Mouse (Mus musculus): Measurements from ENCODE around the gene Gpr3.

The Gpr3 gene

DNA sequence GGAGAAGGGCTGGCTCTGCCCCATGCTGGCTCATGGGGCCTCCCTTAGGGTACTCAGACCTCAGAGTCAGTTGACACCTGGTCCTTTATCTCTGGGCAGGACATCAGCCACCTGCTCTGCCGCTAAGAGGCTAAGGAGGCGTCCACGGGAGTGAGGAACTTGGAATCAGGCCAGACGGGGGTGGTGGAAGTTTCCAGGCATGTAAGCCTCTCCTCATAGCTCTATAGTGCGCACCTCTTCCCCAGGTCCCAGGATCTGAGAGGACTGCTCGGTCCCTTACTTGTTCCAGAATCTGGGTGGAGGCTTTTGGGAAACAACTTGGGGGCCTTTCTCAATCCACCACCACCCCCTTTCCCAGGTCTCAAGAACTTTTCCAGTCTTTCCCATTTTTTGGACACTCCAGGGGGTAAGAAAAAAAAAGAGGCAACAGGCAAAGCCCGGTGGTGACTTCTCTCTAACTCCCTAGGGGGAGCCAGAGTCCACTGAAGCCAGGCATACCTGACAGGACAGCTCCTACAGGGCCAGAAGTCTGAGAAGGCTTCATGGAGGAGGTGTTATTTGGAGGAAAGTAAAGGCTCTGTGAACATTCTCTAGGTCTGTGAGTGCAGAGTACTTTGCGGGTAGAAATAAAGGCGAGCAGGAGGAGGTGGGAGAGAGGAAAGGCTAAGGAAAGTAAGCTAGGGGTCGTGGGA is 21.1 kb upstream of the Gpr3 start:
- DNase-seq = peak; percentile 56 to 61

DNA sequence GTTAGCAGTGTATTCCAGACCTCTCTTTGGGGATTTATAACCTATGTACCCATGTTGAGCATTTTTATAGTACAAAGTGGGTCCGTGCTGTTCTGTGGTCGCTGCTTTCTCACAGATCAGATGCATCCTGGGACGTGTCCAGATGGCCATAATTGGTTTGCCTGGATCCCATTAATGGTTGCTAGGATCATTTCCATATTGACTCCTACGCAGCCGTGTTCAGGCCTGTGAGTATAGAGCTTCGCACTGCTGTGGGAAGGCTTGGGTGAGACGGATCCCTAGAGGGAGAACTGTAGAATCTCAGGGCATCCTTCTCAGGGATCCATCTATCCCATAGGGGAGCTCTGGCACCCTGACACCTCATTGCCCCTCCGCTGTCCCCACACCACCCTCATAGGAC is 17.2 kb upstream of the Gpr3 start:
- DNase-seq = no peak

DNA sequence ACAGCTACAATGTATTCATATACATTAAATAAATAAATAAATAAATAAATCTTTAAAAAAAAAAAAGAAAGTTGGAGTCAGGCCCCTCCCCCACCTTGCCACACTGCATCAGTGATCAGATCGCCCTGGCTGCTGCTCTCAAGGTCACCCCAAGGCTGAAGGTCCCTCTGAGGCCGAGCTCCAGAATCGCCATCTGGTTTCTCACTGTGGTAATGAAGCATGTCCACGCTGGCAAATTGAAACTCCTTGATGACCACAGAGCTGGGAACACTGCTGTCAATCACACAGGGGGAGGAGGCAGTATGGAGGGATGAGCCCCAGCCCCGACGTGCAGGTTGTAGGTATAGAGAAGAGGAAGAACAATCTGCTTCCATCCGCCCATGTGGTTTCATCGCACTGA is 15.3 kb upstream of the Gpr3 start:
- no peak for DNase-seq

DNA sequence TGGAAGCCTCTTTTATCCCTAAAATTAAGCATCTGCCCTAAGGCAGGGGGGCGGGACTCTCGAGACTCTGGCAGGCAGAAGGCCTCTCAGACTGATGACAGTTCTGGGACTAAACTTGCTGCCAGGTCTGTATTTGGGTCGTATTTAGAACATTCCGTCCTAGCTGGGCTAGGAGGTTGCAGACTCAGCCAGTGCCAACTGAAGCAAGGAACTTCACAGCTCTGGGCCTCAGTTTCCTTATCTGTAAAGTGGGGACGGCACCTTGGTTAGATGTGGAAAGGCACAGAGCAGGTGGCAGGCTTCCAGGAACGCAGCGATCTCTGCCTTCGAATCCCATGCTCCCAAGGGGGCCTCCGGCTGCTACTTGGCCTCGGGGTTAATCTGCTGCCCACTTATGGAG is 13.7 kb upstream of the Gpr3 start:
- DNase-seq = no peak

DNA sequence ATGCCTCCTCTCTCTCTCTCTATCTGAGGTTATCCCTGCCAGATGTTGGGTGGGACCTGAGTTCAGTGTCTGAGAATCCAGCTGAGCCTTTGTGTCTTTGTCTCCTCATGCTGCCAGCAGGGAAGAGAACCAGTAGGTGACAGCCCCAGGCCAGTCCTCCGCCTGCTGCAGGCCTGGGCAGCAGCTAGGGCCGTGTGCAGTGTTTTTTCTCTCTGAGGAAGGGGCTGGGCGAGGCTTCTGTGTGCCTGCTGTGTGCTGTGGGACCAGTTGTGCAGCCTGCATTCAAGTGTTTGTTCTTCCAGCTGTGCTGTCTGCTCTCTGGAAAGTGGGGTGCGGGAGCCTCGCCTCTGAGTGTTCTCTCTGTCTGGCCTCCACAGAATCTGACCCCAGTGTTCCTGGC is 11.5 kb upstream of the Gpr3 start:
- DNase-seq = no peak

DNA sequence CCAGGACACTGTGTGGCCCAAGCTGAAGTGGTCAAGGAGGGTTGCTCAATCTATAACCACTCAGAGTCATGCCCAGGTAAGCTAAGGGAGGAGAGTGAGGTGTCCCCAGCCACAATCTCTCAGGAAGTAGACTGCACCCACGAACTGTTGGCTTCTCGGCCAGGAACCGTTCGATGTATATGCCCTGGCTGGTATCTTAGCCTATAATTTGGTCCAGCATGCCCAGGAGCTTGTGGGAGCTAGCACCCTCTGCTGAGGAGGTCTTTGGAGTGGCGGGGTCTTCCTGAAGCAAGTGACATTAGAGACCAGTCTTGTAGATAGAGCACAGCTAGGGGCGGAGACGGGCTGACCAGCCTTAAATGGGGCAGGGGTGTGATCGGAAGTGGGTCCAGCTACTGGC is 9.4 kb upstream of the Gpr3 start:
- no peak for DNase-seq

DNA sequence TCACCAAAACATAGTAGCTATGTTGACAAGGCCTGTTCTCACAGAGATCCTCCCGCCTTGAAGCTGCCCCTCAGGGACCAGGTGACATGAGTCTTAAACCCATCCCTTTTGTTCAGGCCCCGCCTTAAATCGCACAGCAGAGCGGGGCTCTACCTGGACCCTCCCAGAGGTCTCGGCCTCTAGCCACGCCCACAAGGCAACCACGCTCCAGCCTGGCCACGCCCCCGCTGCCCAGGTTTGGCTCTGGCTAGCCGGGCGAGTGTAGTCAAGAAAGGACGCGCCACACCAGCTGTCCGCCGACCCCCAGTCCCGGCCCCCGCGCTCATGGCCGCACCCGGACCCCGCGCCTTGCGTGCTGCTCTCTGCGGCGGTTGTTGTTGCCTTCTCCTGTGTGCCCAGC is 8.3 kb upstream of the Gpr3 start:
- DNase-seq = peak in 1 of 2 experiments; percentile 38

DNA sequence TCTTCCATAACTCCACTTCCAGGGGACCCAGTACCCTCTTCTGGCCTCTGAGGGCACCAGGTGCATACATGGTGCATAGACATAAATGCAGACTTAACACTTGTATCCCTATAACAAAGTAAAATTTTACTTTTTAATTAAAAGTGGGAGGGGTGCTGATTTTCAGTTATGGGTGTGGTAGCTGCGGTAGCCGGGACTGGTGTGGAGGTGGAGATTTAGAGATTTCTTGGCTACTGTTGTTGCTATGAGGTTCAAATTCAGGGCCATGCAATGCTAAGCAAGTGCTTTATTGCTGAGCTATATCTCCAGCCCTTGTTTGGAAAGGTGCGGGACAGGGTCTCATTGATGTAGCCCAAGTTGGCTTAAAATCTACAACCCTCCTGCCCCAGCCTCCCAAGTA is 6.4 kb upstream of the Gpr3 start:
- DNase-seq = no peak

DNA sequence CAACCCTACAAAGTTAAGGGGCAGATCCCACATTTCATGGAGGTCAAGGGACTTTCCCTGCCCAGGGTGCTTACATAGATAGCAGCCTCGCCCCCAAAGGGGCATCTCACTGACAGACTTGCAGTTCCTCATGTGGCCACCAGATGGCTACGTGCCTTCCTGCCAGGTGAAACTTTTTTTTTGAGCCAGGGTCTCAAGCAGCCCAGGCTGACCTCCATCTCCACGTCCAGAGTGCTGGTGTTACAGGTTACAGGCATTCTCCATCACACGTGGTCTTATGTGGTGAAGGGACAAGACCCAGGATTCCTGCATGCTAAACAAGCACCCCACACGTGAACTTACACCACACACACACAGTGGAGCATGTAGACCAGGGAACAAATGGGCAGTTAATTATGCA is 5.3 kb upstream of the Gpr3 start:
- peak; percentile 71 to 73 for DNase-seq

DNA sequence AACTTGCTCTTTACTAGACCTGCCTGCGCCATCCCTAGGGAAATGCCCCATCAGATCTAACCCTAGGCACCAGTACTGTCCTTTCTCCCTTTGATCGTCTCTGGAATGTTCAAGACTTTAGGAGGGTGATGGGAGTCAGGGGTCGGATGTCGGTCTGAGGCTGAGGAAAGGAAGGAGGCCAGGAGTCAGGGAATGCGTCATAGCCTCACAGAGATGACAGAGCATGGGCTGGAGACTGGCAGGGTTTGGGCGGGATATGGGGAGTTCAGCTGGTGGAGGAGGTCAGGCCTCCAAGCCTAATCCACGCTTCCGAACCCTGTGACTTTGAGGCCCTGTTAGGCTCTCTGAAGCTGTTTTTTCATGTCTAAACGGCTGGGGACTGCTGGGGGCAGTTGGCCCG is 1.3 kb upstream of the Gpr3 start:
- no peak for DNase-seq

DNA sequence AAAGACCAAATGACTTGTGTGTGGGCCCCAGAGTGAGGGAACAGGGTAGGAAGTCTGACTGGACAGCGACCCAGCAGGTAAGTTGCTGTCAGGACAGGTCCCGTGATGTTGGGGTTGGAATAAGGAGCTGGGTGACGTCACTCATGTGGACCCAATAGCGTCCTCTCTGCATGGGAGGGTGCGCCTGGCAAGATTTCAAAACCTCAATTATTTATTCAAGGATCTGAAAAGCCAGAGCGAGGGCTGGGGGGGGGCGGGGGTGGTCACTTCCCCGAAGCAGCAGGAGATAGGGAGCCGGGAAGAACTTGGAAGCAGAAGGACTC is 893 bp upstream of the Gpr3 start:
- no peak for DNase-seq

DNA sequence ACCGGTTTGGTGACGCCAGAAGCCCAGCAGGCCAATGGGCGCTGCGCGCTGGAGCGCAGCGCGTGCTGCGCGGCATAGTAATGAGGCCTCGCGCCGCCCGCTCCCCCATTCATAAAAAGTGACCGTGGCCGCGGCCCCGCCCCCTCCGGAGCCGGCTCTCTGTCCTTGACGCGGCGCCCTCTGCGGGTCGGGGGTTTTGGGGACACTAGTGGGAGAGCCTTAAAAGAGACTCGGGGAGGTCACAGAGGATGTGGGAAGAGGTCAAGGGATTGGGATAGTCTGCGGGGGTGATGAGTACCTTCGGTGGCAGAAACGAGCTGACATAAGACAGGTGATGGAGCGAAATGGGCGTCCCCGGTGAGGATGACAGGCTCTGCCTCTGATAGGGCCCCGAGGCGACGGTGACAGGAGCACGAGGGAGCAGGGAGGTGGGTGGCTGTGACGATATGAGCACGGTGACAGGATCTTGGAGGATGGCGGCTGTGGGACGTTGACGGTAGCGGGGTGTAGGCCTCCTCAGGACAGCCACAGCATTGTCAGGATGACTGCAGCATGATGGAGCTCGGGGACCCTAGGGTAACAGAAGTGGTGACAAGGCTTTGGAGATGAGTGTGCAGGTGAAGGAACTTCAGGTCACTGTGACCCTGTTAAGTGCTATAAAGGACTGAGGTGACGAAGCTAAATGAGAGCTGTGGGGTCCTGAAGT is 379 bp upstream of the Gpr3 start:
- DNase-seq = peak; percentile 55 to 64

DNA sequence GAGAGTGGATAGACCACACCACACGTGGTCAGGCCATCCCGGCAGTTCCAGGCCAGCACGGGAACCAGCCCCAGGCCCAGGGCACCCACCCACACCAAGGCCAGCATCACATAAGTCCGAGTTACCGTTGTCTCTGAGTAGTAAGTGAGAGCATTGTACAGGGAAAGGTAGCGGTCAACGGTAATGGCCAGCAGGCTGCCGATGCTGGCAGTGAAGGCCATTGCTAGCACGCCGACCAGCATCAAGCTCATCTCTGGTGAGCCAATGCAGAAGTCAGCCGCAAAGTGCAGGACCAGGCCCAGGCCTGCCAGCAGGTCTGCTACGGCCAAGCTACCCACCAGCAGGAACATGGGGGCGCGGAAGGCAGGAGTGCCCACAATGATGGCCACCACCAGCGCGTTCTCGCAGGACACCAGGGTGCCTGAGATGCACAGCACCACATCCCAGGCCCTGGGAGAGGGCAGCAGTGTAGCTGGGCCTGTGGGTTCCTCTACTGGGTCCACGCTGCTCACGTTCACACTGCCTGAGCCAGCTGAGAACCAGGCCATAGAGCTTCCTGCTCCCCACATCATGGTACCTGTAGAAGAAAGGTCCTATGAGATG is 1.4 kb downstream of the Gpr3 start:
- no peak for DNase-seq

DNA sequence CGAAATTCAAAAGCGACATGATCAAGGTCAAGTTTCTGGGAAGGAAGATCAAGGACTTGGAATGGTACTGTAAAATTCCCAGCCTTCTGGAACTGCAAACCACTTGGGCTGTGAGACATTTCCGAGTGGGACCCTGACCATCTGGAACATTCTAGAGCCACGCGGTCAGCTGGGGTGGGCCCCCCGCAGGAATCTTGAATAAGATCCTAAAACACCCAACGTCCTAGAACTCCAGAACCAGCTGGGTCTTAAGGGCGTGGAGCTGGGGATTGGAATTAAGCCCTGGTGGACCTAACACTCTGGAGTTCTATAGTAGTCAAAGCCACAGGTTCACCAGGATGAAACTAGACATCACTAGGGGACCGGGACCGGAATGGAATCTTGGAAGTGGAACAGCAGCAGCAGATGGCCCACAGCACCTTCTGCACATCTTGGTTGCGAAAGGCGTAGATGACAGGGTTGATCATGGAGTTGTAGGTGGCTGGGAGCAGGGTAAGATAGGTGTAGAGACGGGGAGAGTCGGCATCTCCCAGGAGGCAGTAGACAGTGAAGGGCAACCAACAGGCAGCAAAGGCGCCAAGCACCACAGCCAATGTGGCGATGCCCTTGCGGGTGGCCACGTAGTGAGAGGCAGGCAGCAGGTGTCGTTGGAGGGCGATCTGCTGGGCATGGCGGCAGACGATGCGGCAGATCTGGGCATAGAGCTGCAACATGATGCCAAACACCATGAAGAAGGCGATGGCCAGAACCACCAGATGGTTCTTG is 2.1 kb downstream of the Gpr3 start:
- DNase-seq = no peak

DNA sequence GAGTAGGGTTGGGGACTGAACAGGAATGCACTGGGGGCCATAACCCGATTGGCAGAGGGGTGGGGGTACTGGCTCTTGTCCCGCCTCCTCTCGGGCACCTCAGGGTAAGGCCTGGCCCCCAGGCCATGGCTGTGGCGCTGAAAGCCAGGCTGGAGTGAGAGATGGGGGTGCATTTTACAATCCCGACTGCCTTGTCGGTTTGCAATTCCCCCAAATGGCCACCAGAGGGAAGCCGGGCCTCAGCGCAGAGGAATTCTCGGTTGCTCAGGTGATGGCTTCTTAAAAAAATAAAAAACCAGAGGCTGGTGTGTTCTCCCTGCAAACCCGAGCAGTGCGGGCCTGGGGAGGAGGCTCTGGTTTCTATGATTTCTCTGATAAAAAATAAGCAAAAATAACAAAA is 3.0 kb downstream of the Gpr3 start:
- DNase-seq = peak; percentile 58 to 62

DNA sequence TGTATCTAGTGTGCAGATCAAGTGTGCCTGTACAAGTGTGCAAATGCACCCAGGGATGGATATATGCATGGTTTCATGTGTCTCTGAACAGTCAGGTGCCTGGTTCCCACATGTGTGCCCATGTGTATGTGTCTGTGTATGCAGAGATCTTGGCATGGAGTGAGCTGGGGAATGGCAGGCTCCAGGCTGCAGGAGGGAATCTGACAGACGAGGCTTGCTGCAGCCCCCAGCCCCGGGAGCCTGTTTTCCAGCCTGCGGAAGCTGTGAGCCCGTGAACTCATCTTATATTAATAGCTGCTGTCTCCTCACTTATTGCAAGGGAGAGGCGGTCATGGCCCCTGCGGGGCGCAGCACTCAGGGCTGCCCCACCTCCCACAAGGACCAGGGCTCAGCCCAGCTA is 8.0 kb downstream of the Gpr3 start:
- DNase-seq = no peak

DNA sequence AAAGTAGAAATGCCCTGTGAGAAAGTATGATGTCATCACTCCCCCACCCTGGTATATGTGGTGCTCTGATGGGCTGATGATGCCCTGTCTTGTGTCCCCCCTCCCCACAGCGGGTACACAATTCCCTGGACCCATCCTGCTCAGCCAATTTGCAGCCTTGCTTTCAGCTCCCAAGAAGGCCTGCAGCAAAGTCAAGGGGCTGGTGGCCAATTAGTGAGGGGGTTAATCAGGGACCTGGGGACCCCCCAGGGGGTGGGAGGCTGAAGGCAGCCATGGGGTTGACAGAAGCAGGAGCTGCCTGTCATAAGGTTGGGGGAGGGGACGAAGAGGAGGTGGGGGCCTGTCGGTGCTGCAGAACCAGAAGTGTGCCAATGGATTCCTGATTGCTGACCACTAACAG is 8.7 kb downstream of the Gpr3 start:
- DNase-seq = no peak

DNA sequence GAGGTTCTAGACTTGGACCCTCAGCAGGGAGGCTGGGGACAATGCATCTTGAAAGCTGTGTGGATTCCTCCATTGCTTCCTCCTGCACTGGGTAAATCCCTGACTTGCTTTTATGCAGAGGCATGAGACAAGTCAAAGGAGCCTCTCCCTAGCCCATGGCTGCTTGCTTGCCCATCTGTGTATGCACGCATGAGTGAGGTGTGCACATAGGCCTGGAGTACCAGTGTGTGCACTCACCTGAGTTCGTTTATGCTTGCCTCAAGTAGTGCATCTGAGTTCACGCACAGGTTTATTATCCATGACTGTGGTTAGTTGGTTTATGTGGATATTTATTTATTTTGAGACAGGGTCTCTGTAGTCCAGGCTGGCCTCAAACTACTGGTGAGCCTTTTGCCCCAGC is 10.1 kb downstream of the Gpr3 start:
- DNase-seq = no peak

DNA sequence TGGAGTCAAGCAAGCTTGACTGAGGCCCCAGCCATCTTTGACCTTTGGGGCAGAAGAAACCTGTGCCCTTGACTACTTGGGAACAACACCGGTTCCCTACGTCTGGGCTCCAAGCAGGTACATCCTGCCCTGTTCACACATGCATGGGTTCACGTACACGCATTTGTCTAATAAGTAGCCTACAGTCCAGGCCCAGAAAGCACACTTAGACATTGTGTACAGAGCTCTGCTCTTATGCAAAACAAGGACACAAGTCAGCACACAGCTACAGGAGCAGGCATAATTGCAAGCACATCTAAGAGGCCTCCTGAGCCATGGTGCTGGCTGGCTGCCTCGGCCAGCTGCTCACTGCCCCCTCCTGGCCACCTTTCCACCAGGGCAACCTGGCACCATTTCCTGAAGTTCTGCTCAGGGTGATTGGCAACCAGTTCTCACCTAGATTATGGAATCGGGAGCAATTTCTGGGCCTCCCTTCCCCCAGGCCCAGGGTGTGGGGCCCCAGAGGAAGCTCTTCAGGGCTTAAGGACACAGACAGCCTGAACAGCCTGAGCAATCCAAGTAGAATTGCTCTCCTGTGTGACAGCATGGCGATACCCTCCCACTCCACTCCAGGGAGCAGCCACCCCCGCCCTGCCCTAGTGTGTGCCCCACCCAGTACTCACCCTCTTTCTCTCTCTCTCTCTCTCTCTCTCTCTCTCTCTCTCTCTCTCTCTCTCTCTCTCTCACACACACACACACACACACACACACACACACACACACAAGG is 11.1 kb downstream of the Gpr3 start:
- DNase-seq = peak; percentile 73

DNA sequence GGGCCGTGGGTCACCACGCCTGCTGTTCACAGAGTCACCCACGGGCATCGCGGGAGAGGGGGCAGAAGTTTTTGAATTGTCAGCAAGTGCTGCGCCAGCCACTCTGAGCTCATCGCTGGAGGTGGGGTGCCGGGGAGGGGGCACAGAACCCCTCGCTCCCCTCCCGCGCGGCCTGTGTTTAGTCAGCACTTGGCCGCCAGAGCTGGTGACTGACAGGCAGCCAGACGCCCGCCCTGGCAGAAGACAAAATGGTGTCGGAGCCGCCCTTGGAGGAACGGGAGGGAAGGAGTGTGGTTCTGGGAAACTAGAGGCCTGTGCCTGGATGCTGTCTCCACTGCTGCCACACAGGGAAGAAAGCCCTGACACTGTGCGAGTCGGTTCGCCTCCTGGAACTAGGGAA is 12.0 kb downstream of the Gpr3 start:
- peak in 1 of 2 experiments; percentile 52 for DNase-seq

DNA sequence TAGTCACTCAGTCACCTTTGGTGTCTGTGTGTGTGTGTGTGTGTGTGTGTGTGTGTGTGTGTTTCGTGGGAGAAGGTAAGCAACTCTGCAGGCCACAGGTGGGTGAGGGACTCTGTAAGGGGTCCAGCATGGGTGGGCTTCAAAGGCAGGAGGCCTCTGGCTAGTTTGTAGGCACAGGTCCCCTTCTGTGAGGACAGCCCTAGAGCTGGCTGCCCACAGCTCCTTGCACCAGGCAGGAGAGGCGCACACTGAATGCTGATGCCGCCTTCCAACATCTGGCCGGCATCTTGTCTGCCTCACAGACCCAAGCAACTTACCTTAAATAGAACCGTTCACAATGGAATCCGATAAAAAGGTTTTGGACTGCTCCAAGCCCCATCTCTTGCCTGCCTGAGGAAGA is 12.6 kb downstream of the Gpr3 start:
- no peak for DNase-seq

DNA sequence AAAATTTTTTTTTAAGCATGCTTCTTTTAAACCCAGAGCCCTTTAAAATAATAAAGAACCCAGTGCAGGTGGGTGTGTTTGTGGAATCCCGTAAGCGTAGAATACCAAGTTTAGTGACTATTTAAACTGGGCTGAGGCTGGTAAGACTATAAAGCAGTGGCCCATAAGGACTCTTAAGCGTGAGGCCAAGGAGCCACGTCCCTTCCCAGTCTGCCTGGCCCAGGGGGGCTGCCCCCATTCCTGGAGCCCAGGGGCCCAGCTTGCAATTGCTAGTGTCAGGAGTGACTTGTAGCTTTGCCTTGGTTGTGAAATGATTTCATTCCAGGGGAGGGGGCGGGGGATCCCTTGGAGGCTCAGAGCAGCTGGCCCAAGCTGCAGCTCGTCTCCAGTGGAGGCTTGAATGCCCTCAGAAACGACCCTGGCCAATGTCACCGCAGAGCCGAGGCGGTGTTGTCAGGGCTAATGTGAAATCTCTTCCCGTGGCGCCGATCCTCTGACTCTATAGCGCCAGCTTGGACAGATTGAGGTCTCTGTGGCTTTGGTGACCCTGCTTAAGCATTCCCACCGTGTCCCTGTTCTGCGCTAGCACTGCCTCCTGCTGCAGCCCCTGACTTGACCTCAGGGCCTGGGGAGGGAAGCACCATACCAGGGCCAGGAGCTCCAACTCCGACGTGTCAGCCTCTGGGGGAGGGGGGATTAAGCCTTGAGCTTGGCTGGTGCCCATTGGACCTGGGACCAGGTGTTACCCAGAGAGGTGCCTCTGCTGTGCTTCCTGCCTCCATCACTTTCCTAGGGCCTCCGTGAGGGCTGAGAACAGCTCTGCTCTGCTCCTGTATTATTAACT is 13.8 kb downstream of the Gpr3 start:
- peak in 1 of 2 experiments; percentile 24 for DNase-seq

Data from thymus, postnatal 36 days (tissue).